In genomic region chr10:60760377-60760776, GRCm38 (mm10) we compare ENCODE assay signal across 8 mouse cellular contexts. TPM values are rescaled to one million over a fixed set of nuclear protein-coding genes. Genes with fewer than 3 reads are reported as not detected.
DNase-seq lines count a peak whose midpoint lies in the region; ATAC-seq and TF ChIP-seq lines count a peak whose summit lies in the region.

No protein-coding gene starts in this region.

- H3K27ac ChIP-seq in embryonic facial prominence, embryonic 14.5 days (replicated peaks; ENCODE audit: low read depth, low read length): no peak overlapping the region
- H3K27ac ChIP-seq in heart, adult 2 months: no peak overlapping the region
- H3K27ac ChIP-seq in kidney, adult 2 months (ENCODE audit: insufficient read depth, low read depth, low read length): no peak overlapping the region
- H3K27ac ChIP-seq in limb, embryonic 11.5 days (replicated peaks; ENCODE audit: low read depth, low read length): no peak overlapping the region
- H3K27ac ChIP-seq in midbrain, embryonic 15.5 days: no peak overlapping the region

- H3K4me2 ChIP-seq in embryonic facial prominence, embryonic 14.5 days (ENCODE audit: low read depth, low read length): no peak overlapping the region
- no peak overlapping the region for H3K4me2 ChIP-seq in limb, embryonic 11.5 days (ENCODE audit: low read depth, severe bottlenecking)
- H3K4me2 ChIP-seq in midbrain, embryonic 15.5 days: no peak overlapping the region

- no peaks in the 10 kb centered on the region for H3K27me3 ChIP-seq in embryonic facial prominence, embryonic 14.5 days (replicated peaks; ENCODE audit: control insufficient read depth, insufficient read depth, low read length)
- H3K27me3 ChIP-seq in heart, adult 2 months (ENCODE audit: control insufficient read depth, insufficient read depth, low read length): no peaks in the 10 kb centered on the region
- no peaks in the 10 kb centered on the region for H3K27me3 ChIP-seq in kidney, adult 2 months (replicated peaks; ENCODE audit: control insufficient read depth, insufficient read depth, low read length)
- no peaks in the 10 kb centered on the region for H3K27me3 ChIP-seq in limb, embryonic 11.5 days (ENCODE audit: control insufficient read depth, insufficient read depth, low read length)
- H3K27me3 ChIP-seq in midbrain, embryonic 15.5 days (replicated peaks): no peaks in the 10 kb centered on the region

- no peaks in the 10 kb centered on the region for H3K4me1 ChIP-seq in embryonic facial prominence, embryonic 14.5 days (ENCODE audit: control insufficient read depth, insufficient read depth, low read length)
- H3K4me1 ChIP-seq in heart, adult 2 months (ENCODE audit: control insufficient read depth, insufficient read depth, low read length): no peaks in the 10 kb centered on the region
- H3K4me1 ChIP-seq in kidney, adult 2 months (ENCODE audit: control insufficient read depth, insufficient read depth, low read length): no peaks in the 10 kb centered on the region
- H3K4me1 ChIP-seq in limb, embryonic 11.5 days (ENCODE audit: control insufficient read depth, insufficient read depth, low read length): no peaks in the 10 kb centered on the region
- H3K4me1 ChIP-seq in midbrain, embryonic 15.5 days: no peaks in the 10 kb centered on the region

- no peak overlapping the region for H3K4me3 ChIP-seq in embryonic facial prominence, embryonic 14.5 days (ENCODE audit: low read depth, low read length)
- no peak overlapping the region for H3K4me3 ChIP-seq in heart, adult 2 months
- no peak overlapping the region for H3K4me3 ChIP-seq in kidney, adult 2 months (ENCODE audit: insufficient read depth, low read depth, low read length)
- no peak overlapping the region for H3K4me3 ChIP-seq in limb, embryonic 11.5 days (ENCODE audit: low read depth, low read length)
- H3K4me3 ChIP-seq in midbrain, embryonic 15.5 days: no peak overlapping the region

- TF ChIP-seq CTCF in heart, adult 2 months (IDR thresholded peaks at IDR 0.05): peak; percentile 88
- peak; percentile 93 for TF ChIP-seq CTCF in kidney, adult 2 months (conservative IDR thresholded peaks at IDR 0.05; ENCODE audit: insufficient read depth, insufficient read length, low read depth, low read length)

- no peaks in the 10 kb centered on the region for H3K79me2 ChIP-seq in heart, adult 2 months (replicated peaks; ENCODE audit: control insufficient read depth, insufficient read depth, low read length)

- 4% methylated on average over 14 of the region's 14 CpGs for whole genome bisulfite sequencing in embryonic facial prominence, embryonic 14.5 days
- WGBS in heart, adult 2 months: 4% methylated on average over 14 of the region's 14 CpGs
- 4% methylated on average over 14 of the region's 14 CpGs for WGBS in kidney, adult 2 months
- WGBS in limb, embryonic 11.5 days: 8% methylated on average over 14 of the region's 14 CpGs
- WGBS in midbrain, embryonic 15.5 days: 3% methylated on average over 14 of the region's 14 CpGs

- H3K9me3 ChIP-seq in embryonic facial prominence, embryonic 14.5 days (ENCODE audit: control insufficient read depth, low read length): no peaks in the 10 kb centered on the region
- H3K9me3 ChIP-seq in limb, embryonic 11.5 days (ENCODE audit: control insufficient read depth, low read length): no peaks in the 10 kb centered on the region
- no peaks in the 10 kb centered on the region for H3K9me3 ChIP-seq in midbrain, embryonic 15.5 days

- peak; percentile 88 for ATAC-seq in embryonic facial prominence, embryonic 14.5 days (ENCODE audit: low read depth)
- peak; percentile 61; the same call in 1 of the 2 replicates for ATAC-seq in limb, embryonic 11.5 days (ENCODE audit: insufficient number of reproducible peaks, low FRiP score, low TSS enrichment, low read depth)
- peak; percentile 81 for ATAC-seq in midbrain, embryonic 15.5 days (replicated peaks)

- TF ChIP-seq EP300 in heart, adult 2 months (IDR thresholded peaks at IDR 0.05; ENCODE audit: insufficient read depth, low read depth, low read length): peak; percentile 65

- intact Hi-C loops in heart, adult 2 months (cut with DNase I): loop anchor here (2.0 kb wide), 1 partner anchor 456 kb away; no protein-coding TSS in a partner anchor

- DNase-seq in 416B (ENCODE audit: low read depth): peak; percentile 95
- DNase-seq in adrenal gland, postnatal 4 days (ENCODE audit: low spot score in 2 of 2): peak; percentile 67 to 89
- DNase-seq in embryonic facial prominence, embryonic 14.5 days (ENCODE audit: low spot score): peak; percentile 97
- DNase-seq in heart, adult 2 months: peak; percentile 89 to 90
- DNase-seq in kidney, adult 2 months: peak; percentile 97
- DNase-seq in limb, embryonic 11.5 days (ENCODE audit: low spot score): peak; percentile 95
- peak; percentile 74 to 84 for DNase-seq in spleen, adult 18-20 months

- no peak overlapping the region for H3K9ac ChIP-seq in embryonic facial prominence, embryonic 14.5 days (ENCODE audit: low read depth, low read length)
- no peak overlapping the region for H3K9ac ChIP-seq in heart, adult 2 months (ENCODE audit: low read depth, low read length)
- no peak overlapping the region for H3K9ac ChIP-seq in limb, embryonic 11.5 days (ENCODE audit: low read length)
- no peak overlapping the region for H3K9ac ChIP-seq in midbrain, embryonic 15.5 days

- no peak for TF ChIP-seq POLR2A in heart, adult 2 months (IDR thresholded peaks at IDR 0.05; ENCODE audit: insufficient read depth, low read depth, low read length)
- TF ChIP-seq POLR2A in kidney, adult 2 months (IDR thresholded peaks at IDR 0.05; ENCODE audit: low read depth, low read length): no peak

- H3K36me3 ChIP-seq in embryonic facial prominence, embryonic 14.5 days (ENCODE audit: control insufficient read depth, insufficient read depth, low read length): no peaks in the 10 kb centered on the region
- no peaks in the 10 kb centered on the region for H3K36me3 ChIP-seq in heart, adult 2 months (ENCODE audit: control insufficient read depth, insufficient read depth, low read length)
- H3K36me3 ChIP-seq in kidney, adult 2 months (ENCODE audit: control insufficient read depth, insufficient read depth, low read length): no peaks in the 10 kb centered on the region
- H3K36me3 ChIP-seq in limb, embryonic 11.5 days (ENCODE audit: control insufficient read depth, insufficient read depth, low read length): no peaks in the 10 kb centered on the region; the same call in 1 of the 2 replicates
- no peaks in the 10 kb centered on the region for H3K36me3 ChIP-seq in midbrain, embryonic 15.5 days (replicated peaks)

RNA-seq across cellular contexts. Expression of gene Slc29a3, which starts 7.8 kb away (rescaled TPM):
- 10 to 100 TPM; 26.7 to 32.3 TPM for total RNA-seq in adrenal gland, postnatal 4 days (2021)
- 9.0 and 9.9 TPM in 2 replicates for polyA plus RNA-seq in embryonic facial prominence, embryonic 14.5 days (2014; fragmentation: Nextera tagmentation; extraction: Ambion mirVana)
- 1 to 10 TPM; 4.1 to 5.6 TPM for total RNA-seq in heart, adult 2 months (2021)
- 3.9 and 4.9 TPM in 2 replicates for polyA plus RNA-seq in heart, adult 2 months (2012; rRNA removed)
- polyA plus RNA-seq in kidney, adult 2 months (2012; rRNA removed): 38.6 and 43.5 TPM in 2 replicates
- 6.4 and 6.8 TPM in 2 replicates for polyA plus RNA-seq in limb, embryonic 11.5 days (2014; fragmentation: Nextera tagmentation; extraction: Ambion mirVana)
- polyA plus RNA-seq in midbrain, embryonic 15.5 days (2015; fragmentation: Nextera tagmentation; extraction: Ambion mirVana): 10.7 and 13.9 TPM in 2 replicates
